Mouse (Mus musculus): Measurements from ENCODE around the gene Slc38a3.

GRCm38 (mm10) chr9:107607036-107607435 lies 62.3 kb downstream of the Slc38a3 start:
- no peak for TF ChIP-seq FLI1 (IDR thresholded peaks at IDR 0.05; ENCODE audit: low read length)
- TF ChIP-seq GATA1 (IDR thresholded peaks at IDR 0.05; ENCODE audit: borderline replicate concordance, low read length): no peak

Data from megakaryocyte, embryonic 14.5 days (primary cell).